Mouse (Mus musculus): ENCODE measurements around the gene Shbg. TPM values are rescaled to one million over a fixed set of nuclear protein-coding genes. Genes with fewer than 3 reads are reported as not detected.

Shbg gene
- polyA plus RNA-seq, 1 experiment from 2014 or later: 34.9 TPM

GRCm38 (mm10) chr11:69591899-69592637, 25.6 kb downstream of the Shbg start:
- no peak overlapping the region for H3K4me3 ChIP-seq
- peaks cover 66% of the 10 kb centered on the region for H3K4me1 ChIP-seq
- WGBS (ENCODE audit: insufficient replicate concordance): 76% methylated on average over 7 of the region's 7 CpGs
- no peak overlapping the region for H3K4me2 ChIP-seq
- no peak for ATAC-seq
- no peaks in the 10 kb centered on the region for H3K27me3 ChIP-seq (replicated peaks)
- H3K36me3 ChIP-seq: peaks cover 83% of the 10 kb centered on the region
- no peaks in the 10 kb centered on the region for H3K9me3 ChIP-seq (replicated peaks)
- peak overlapping the region; percentile 28; the same call in 1 of the 2 replicates for H3K9ac ChIP-seq
- peak overlapping the region; percentile 95 for H3K27ac ChIP-seq

DNA sequence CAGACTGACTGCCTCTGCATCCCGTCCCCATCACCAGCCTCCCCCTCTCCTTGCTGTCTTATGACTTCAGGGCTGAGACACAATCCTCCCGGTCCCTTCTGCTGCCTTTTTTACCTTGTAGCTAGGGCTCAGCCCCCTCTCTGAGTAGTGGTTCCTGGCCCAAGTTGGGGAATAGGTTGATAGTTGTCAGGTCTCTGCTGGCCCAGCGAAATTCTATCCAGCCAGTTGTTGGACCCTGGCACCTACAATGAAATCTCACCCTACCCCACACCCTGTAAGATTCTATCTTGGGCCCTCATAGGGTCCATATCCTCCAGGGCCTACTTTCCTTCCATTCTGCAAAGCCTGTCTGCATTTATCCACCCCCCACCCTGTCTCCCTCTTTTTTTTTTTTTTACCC, 26.3 kb downstream of the Shbg start:
- Histone ChIP-seq H3K4me3 (no peak overlapping the region), H3K4me2 (no peak overlapping the region), H3K27ac (peak overlapping the region; percentile 95), H3K4me1 (peaks cover 72% of the 10 kb centered on the region), H3K9ac (peak overlapping the region; percentile 28; the same call in 1 of the 2 replicates), H3K9me3 (replicated peaks) (no peaks in the 10 kb centered on the region), H3K36me3 (peaks cover 88% of the 10 kb centered on the region), H3K27me3 (replicated peaks) (no peaks in the 10 kb centered on the region)
- no peak for ATAC-seq
- 71% methylated on average over 3 of the region's 3 CpGs for WGBS (ENCODE audit: insufficient replicate concordance)

DNA sequence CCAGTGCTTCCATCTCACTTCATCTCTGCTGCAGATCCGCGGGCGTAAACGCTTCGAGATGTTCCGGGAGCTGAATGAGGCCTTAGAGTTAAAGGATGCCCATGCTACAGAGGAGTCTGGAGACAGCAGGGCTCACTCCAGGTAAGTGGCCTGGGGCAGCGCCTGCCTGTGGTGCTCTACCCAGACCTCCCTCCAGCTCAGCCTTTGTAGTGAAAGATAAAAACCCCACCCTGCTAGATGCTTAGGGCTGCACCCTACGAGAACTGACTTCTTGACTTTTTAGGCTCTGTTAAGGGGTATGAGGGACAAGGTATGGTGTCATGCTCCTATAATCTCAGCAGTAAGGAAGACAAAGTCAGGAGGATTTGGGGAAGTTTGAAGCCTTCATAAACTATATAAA, 27.1 kb downstream of the Shbg start:
- Histone ChIP-seq H3K9ac (peak overlapping the region; percentile 64), H3K9me3 (replicated peaks) (no peaks in the 10 kb centered on the region), H3K4me3 (peak overlapping the region; percentile 10; the same call in 1 of the 2 replicates), H3K36me3 (peaks cover 85% of the 10 kb centered on the region), H3K4me2 (peak overlapping the region; percentile 61), H3K27me3 (replicated peaks) (no peaks in the 10 kb centered on the region), H3K27ac (peak overlapping the region; percentile 95), H3K4me1 (peaks cover 80% of the 10 kb centered on the region)
- WGBS (ENCODE audit: insufficient replicate concordance): 73% methylated on average over 8 of the region's 8 CpGs
- ATAC-seq: peak; percentile 63

DNA sequence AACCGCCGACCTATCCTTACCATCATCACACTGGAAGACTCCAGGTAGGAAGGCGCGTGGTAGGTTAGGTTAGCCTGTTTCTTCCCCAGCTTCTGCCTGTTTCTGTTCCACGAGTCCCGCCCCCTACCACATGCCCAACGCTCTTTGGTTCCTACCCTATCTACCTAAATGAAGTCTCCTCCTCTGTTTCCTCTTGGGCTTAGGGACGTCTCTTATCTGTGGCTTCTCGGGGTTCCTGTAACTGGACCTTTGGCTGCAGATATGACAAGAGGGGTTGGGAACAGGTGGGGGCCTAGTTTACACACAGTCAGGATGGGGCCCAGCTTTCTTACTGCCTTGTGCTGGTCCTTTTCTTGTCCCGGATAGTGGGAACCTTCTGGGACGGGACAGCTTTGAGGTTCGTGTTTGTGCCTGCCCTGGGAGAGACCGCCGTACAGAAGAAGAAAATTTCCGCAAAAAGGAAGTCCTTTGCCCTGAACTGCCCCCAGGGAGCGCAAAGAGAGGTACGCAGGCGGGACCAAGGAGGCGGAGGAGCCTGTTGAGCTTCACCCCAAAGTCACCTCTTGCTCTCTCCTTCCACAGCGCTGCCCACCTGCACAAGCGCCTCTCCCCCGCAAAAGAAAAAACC, 28.4 kb downstream of the Shbg start:
- H3K4me2 ChIP-seq: peak overlapping the region; percentile 61
- 41% methylated on average over 22 of the region's 22 CpGs for WGBS (ENCODE audit: insufficient replicate concordance)
- peak overlapping the region; percentile 10 for H3K4me3 ChIP-seq
- H3K9me3 ChIP-seq (replicated peaks): no peaks in the 10 kb centered on the region
- peak; percentile 81 for ATAC-seq
- peak overlapping the region; percentile 64 for H3K9ac ChIP-seq
- H3K27me3 ChIP-seq (replicated peaks): no peaks in the 10 kb centered on the region
- peak overlapping the region; percentile 95 for H3K27ac ChIP-seq
- H3K4me1 ChIP-seq: peaks cover 93% of the 10 kb centered on the region
- H3K36me3 ChIP-seq: peaks cover 80% of the 10 kb centered on the region

GRCm38 (mm10) chr11:69585718-69586325, 31.9 kb downstream of the Shbg start:
- peak overlapping the region; percentile 63 for H3K4me2 ChIP-seq
- peaks cover 91% of the 10 kb centered on the region for H3K4me1 ChIP-seq
- 29% methylated on average over 7 of the region's 7 CpGs for WGBS (ENCODE audit: insufficient replicate concordance)
- H3K9me3 ChIP-seq (replicated peaks): no peaks in the 10 kb centered on the region
- no peaks in the 10 kb centered on the region for H3K27me3 ChIP-seq (replicated peaks)
- peak overlapping the region; percentile 50 for H3K9ac ChIP-seq
- peak; percentile 76 for ATAC-seq
- H3K36me3 ChIP-seq: peaks cover 65% of the 10 kb centered on the region
- H3K4me3 ChIP-seq: peak overlapping the region; percentile 32
- H3K27ac ChIP-seq: peak overlapping the region; percentile 95

GRCm38 (mm10) chr11:69584937-69585336, 32.8 kb downstream of the Shbg start:
- no peaks in the 10 kb centered on the region for H3K27me3 ChIP-seq (replicated peaks)
- H3K36me3 ChIP-seq: peaks cover 56% of the 10 kb centered on the region
- H3K4me1 ChIP-seq: peaks cover 83% of the 10 kb centered on the region
- H3K9ac ChIP-seq: peak overlapping the region; percentile 50
- 0 out of 2 replicates have a peak overlapping the region, but pooled peaks have one; percentile 4 for H3K4me3 ChIP-seq
- WGBS (ENCODE audit: insufficient replicate concordance): 84% methylated on average over 13 of the region's 13 CpGs
- H3K9me3 ChIP-seq (replicated peaks): no peaks in the 10 kb centered on the region
- ATAC-seq: no peak
- peak overlapping the region; percentile 95 for H3K27ac ChIP-seq
- H3K4me2 ChIP-seq: peak overlapping the region; percentile 63

- no peaks in the 10 kb centered on the region for H3K27me3 ChIP-seq (replicated peaks)
- no peak overlapping the region for H3K4me3 ChIP-seq
- peak overlapping the region; percentile 50; the same call in 1 of the 2 replicates for H3K9ac ChIP-seq
- 63% methylated on average over 7 of the region's 7 CpGs for WGBS (ENCODE audit: insufficient replicate concordance)
- peaks cover 46% of the 10 kb centered on the region for H3K36me3 ChIP-seq
- peak overlapping the region; percentile 95 for H3K27ac ChIP-seq
- H3K4me2 ChIP-seq: peak overlapping the region; percentile 63; the same call in 1 of the 2 replicates
- no peaks in the 10 kb centered on the region for H3K9me3 ChIP-seq (replicated peaks)
- ATAC-seq: no peak
- peaks cover 79% of the 10 kb centered on the region for H3K4me1 ChIP-seq
Observed at GRCm38 (mm10) chr11:69584008-69584407, 33.7 kb downstream of the Shbg start.

DNA sequence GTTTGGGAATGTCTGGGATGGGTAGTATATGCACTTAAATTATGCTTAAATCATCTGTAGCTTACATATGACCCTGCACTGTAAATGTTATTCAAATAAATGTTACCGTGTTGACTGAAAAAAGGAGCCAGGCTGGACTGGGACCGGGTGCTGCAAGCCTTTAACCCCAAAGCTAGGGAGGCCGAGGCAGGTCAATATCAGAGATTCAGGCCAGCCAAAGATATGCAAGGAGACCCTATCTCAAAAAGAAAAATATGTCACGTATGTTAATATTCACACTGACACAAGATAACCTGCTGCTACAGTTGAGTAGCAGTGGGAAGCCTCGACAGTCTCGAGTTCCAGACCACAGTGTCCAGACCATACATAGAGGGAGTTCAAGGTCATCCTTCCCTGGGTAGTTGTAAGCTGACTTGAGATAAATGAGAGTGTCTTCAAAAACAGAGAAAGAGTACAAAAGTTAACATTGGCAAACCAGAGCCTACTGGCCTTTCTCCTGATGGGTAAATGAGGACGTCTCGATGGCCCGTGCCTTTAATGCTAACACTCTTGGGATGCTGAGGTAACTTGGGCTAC, 35.4 kb downstream of the Shbg start:
- peaks cover 74% of the 10 kb centered on the region for H3K4me1 ChIP-seq

DNA sequence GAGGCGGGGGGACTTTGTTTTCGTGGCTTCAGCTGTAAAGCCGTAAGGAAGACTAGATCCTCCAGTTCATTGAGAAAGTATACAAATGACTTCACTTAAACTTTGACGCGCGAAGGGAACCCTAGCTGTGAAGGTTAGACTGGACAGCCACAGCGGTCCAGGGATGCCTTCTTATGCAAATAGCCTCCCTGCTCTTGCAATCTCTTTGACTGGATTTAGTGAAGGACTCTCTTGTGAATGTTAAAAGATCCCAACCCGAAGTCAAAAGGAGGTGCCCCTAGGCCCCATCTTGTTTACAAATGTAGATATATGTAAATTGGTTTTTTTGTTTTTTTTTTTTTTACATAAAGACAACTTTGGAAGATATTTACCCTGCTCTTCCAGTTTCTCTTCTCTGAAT, 35.9 kb downstream of the Shbg start:
- Histone ChIP-seq H3K4me3 (peak overlapping the region; percentile 86), H3K4me2 (peak overlapping the region; percentile 96), H3K9ac (peak overlapping the region; percentile 89), H3K36me3 (peaks cover 32% of the 10 kb centered on the region), H3K27me3 (replicated peaks) (no peaks in the 10 kb centered on the region), H3K9me3 (replicated peaks) (no peaks in the 10 kb centered on the region), H3K27ac (peak overlapping the region; percentile 95), H3K4me1 (peaks cover 74% of the 10 kb centered on the region)
- no peak for ATAC-seq
- WGBS (ENCODE audit: insufficient replicate concordance): 1% methylated on average over 8 of the region's 8 CpGs

More for the DNA sequence above, 35.4 kb downstream of the Shbg start:
- H3K36me3 ChIP-seq: peaks cover 32% of the 10 kb centered on the region
- ATAC-seq: no peak
- peak overlapping the region; percentile 95 for H3K27ac ChIP-seq
- no peaks in the 10 kb centered on the region for H3K9me3 ChIP-seq (replicated peaks)
- H3K4me3 ChIP-seq: peak overlapping the region; percentile 86
- no peaks in the 10 kb centered on the region for H3K27me3 ChIP-seq (replicated peaks)
- H3K4me2 ChIP-seq: peak overlapping the region; percentile 96
- 53% methylated on average over 9 of the region's 9 CpGs for WGBS (ENCODE audit: insufficient replicate concordance)
- H3K9ac ChIP-seq: peak overlapping the region; percentile 89

DNA sequence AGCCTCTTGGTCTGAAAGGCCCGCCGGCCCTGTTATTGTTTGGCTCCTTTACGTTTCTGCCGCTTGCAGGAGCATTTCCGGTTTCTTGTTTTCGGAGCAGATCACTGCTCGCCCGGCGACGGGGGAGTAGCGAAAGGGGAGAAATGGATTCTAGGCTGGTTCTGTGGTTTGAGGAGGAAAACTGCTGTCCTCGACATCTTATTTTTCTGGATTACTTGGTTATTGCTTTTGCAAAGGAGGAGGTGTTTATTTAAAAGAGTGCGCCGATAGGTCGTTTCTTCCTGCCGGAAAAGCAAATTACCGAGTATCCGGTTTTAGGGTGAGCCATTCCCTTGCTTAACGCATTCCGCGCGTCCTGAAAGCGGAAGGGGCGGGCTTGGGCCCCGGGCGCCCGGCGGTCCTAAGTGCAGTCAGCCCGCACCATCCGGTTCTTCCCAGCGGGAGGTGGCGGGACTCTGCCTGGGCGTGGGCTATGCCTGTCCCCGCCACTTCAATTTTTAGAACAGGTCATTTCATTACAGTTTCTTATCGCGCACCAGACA, 36.5 kb downstream of the Shbg start:
- no peaks in the 10 kb centered on the region for H3K9me3 ChIP-seq (replicated peaks)
- under 1% methylated on average over 36 of the region's 36 CpGs for WGBS (ENCODE audit: insufficient replicate concordance)
- H3K4me1 ChIP-seq: peaks cover 74% of the 10 kb centered on the region

DNA sequence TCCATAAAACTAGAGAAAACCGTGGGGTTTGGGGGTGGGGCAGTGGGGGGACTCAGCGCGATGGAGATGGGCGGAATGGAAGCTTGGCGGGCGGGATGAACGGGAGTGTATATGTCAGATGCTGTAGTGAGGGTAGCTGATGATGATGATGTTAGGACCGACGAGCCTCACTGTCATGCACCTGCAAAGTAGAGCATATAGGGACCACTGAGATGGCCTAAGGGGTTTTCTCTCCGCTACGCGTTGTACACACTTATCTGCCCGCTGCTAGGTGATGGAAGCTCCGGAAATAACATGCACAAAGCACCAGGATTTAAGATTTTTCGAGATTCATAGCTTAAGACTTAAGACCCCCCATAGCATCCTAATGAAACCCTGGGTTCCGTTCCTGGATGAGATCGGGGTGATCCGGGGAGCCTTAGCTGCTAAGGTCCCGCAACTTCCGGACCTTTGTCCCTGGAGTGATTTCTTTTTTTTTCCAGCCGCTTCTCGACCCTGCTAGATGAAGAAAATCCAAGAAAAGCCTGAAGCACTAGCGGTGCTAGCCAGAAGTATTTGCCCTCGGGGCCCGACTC, 37.0 kb downstream of the Shbg start:
- no peaks in the 10 kb centered on the region for H3K9me3 ChIP-seq (replicated peaks)
- 1% methylated on average over 25 of the region's 25 CpGs for WGBS (ENCODE audit: insufficient replicate concordance)
- H3K27me3 ChIP-seq (replicated peaks): no peaks in the 10 kb centered on the region
- peaks cover 74% of the 10 kb centered on the region for H3K4me1 ChIP-seq
- H3K27ac ChIP-seq: peak overlapping the region; percentile 95
- H3K9ac ChIP-seq: peak overlapping the region; percentile 89
- no peak for ATAC-seq
- peaks cover 38% of the 10 kb centered on the region for H3K36me3 ChIP-seq
- peak overlapping the region; percentile 96 for H3K4me2 ChIP-seq
- peak overlapping the region; percentile 86 for H3K4me3 ChIP-seq

More for the DNA sequence above, 36.5 kb downstream of the Shbg start:
- H3K27me3 ChIP-seq (replicated peaks): no peaks in the 10 kb centered on the region
- H3K4me2 ChIP-seq: peak overlapping the region; percentile 96
- peak; percentile 84 for ATAC-seq
- peak overlapping the region; percentile 86 for H3K4me3 ChIP-seq
- H3K36me3 ChIP-seq: peaks cover 33% of the 10 kb centered on the region
- peak overlapping the region; percentile 89 for H3K9ac ChIP-seq
- H3K27ac ChIP-seq: peak overlapping the region; percentile 95

Data from liver, embryonic 12.5 days (tissue).